Mouse (Mus musculus) bone marrow, adult 2 months (tissue): ENCODE measurements around the gene Evi5.

ENCODE experiments used
- CTCF ChIP-seq: fragments of 200-500 bp; IDR thresholded peaks from 2 replicates; pipeline ENCODE4 v1.5.1; 2011; ENCODE audit warnings: low read length, control low read depth; ENCODE audit not compliant: control insufficient read depth, insufficient read depth
- POLR2A ChIP-seq: fragments of 200-500 bp; IDR thresholded peaks from 2 replicates; pipeline ENCODE4 v1.6.1; 2011; ENCODE audit warnings: low read depth, mild to moderate bottlenecking, control low read depth, low read length, borderline replicate concordance; ENCODE audit not compliant: control insufficient read depth

- TF ChIP-seq POLR2A = no peak
- TF ChIP-seq CTCF = no peak
Measured at GRCm38 (mm10) chr5:107782360-107782759, 92.5 kb downstream of the Evi5 start.
